ENCODE assay signal across 15 mouse cellular contexts in genomic region chr4:115642967-115643754, GRCm38 (mm10). TPM values are rescaled to one million over a fixed set of nuclear protein-coding genes. Genes with fewer than 3 reads are reported as not detected.
DNase-seq lines count a peak whose midpoint lies in the region; ATAC-seq and TF ChIP-seq lines count a peak whose summit lies in the region.
"Had no signal": no experiment of that assay in that cellular context is flagged by ENCODE, and none has a peak within 500 bp of the region (broad histone marks: within the 10 kb centered on the region; RNA-seq: fewer than 3 reads in every experiment).

No protein-coding gene starts in this region.

- no peaks in the 10 kb centered on the region for H3K4me1 ChIP-seq in liver, embryonic 11.5 days (replicated peaks; ENCODE audit: control insufficient read depth, insufficient read depth, low read length)
- no peaks in the 10 kb centered on the region for H3K4me1 ChIP-seq in liver, embryonic 12.5 days
- no peaks in the 10 kb centered on the region for H3K4me1 ChIP-seq in intestine, postnatal 0 days (replicated peaks; ENCODE audit: control insufficient read depth, insufficient read depth, low read length)
- no peaks in the 10 kb centered on the region for H3K4me1 ChIP-seq in liver, embryonic 16.5 days (ENCODE audit: control insufficient read depth, low read depth, low read length)
- no peaks in the 10 kb centered on the region for H3K4me1 ChIP-seq in stomach, postnatal 0 days (replicated peaks; ENCODE audit: control insufficient read depth, insufficient read depth)
- no peaks in the 10 kb centered on the region for H3K4me1 ChIP-seq in forebrain, embryonic 16.5 days (replicated peaks; ENCODE audit: control insufficient read depth, insufficient read depth, low read length)
- H3K4me1 ChIP-seq: forebrain, embryonic 12.5 days had no signal

- no peaks in the 10 kb centered on the region for H3K36me3 ChIP-seq in liver, embryonic 11.5 days (ENCODE audit: control insufficient read depth, insufficient read depth, low read length)
- no peaks in the 10 kb centered on the region for H3K36me3 ChIP-seq in liver, embryonic 12.5 days
- no peaks in the 10 kb centered on the region for H3K36me3 ChIP-seq in intestine, postnatal 0 days (ENCODE audit: control insufficient read depth, insufficient read depth)
- no peaks in the 10 kb centered on the region for H3K36me3 ChIP-seq in liver, embryonic 16.5 days (ENCODE audit: control insufficient read depth, insufficient read depth)
- no peaks in the 10 kb centered on the region for H3K36me3 ChIP-seq in stomach, postnatal 0 days (ENCODE audit: control insufficient read depth, insufficient read depth, low read length)
- H3K36me3 ChIP-seq in forebrain, embryonic 16.5 days (ENCODE audit: control insufficient read depth, insufficient read depth), result no peaks in the 10 kb centered on the region
- H3K36me3 ChIP-seq: forebrain, embryonic 12.5 days had no signal

- TF ChIP-seq CTCF in intestine, postnatal 0 days (IDR thresholded peaks at IDR 0.05; ENCODE audit: low read depth), result 0 out of 2 replicates have a peak, but pooled peaks have one; percentile 4
- TF ChIP-seq CTCF in stomach, postnatal 0 days (IDR thresholded peaks at IDR 0.05; ENCODE audit: low read depth), result no peak

- no peak overlapping the region for H3K4me2 ChIP-seq in liver, embryonic 11.5 days
- no peak overlapping the region for H3K4me2 ChIP-seq in liver, embryonic 12.5 days
- H3K4me2 ChIP-seq in intestine, postnatal 0 days (replicated peaks; ENCODE audit: low read depth), result no peak overlapping the region
- H3K4me2 ChIP-seq in liver, embryonic 16.5 days (ENCODE audit: low read depth, low read length), result no peak overlapping the region
- H3K4me2 ChIP-seq in stomach, postnatal 0 days (replicated peaks; ENCODE audit: low read depth), result no peak overlapping the region
- no peak overlapping the region for H3K4me2 ChIP-seq in forebrain, embryonic 16.5 days (ENCODE audit: low read length)
- H3K4me2 ChIP-seq: forebrain, embryonic 12.5 days had no signal

- H3K27me3 ChIP-seq in liver, embryonic 11.5 days (replicated peaks; ENCODE audit: control insufficient read depth, insufficient read depth, low read length), result no peaks in the 10 kb centered on the region
- no peaks in the 10 kb centered on the region for H3K27me3 ChIP-seq in liver, embryonic 12.5 days (replicated peaks)
- H3K27me3 ChIP-seq in intestine, postnatal 0 days (replicated peaks; ENCODE audit: control insufficient read depth, insufficient read depth, low read length), result no peaks in the 10 kb centered on the region
- H3K27me3 ChIP-seq in liver, embryonic 16.5 days (ENCODE audit: control insufficient read depth, insufficient read depth, low read depth, low read length), result no peaks in the 10 kb centered on the region
- H3K27me3 ChIP-seq in stomach, postnatal 0 days (ENCODE audit: control insufficient read depth, insufficient read depth, low read length), result no peaks in the 10 kb centered on the region
- H3K27me3 ChIP-seq in forebrain, embryonic 16.5 days (replicated peaks; ENCODE audit: control insufficient read depth, insufficient read depth, low read length), result no peaks in the 10 kb centered on the region
- H3K27me3 ChIP-seq: forebrain, embryonic 12.5 days had no signal

- TF ChIP-seq EP300 in stomach, postnatal 0 days (optimal IDR thresholded peaks at IDR 0.05), result no peak

- no peak overlapping the region for H3K4me3 ChIP-seq in liver, embryonic 11.5 days (ENCODE audit: low read depth, low read length)
- H3K4me3 ChIP-seq in liver, embryonic 12.5 days, result no peak overlapping the region
- no peak overlapping the region for H3K4me3 ChIP-seq in intestine, postnatal 0 days (ENCODE audit: low read depth, low read length)
- no peak overlapping the region for H3K4me3 ChIP-seq in liver, embryonic 16.5 days (ENCODE audit: low read depth, low read length)
- H3K4me3 ChIP-seq in stomach, postnatal 0 days (ENCODE audit: low read depth, low read length), result no peak overlapping the region
- no peak overlapping the region for H3K4me3 ChIP-seq in forebrain, embryonic 16.5 days (replicated peaks; ENCODE audit: low read length)
- H3K4me3 ChIP-seq: forebrain, embryonic 12.5 days; myocyte had no signal

- H3K9me3 ChIP-seq in liver, embryonic 11.5 days (ENCODE audit: control insufficient read depth, low read length), result no peaks in the 10 kb centered on the region
- H3K9me3 ChIP-seq in liver, embryonic 12.5 days (replicated peaks), result no peaks in the 10 kb centered on the region
- no peaks in the 10 kb centered on the region for H3K9me3 ChIP-seq in intestine, postnatal 0 days (ENCODE audit: control insufficient read depth)
- H3K9me3 ChIP-seq in liver, embryonic 16.5 days (replicated peaks; ENCODE audit: control insufficient read depth, low read length), result no peaks in the 10 kb centered on the region
- no peaks in the 10 kb centered on the region for H3K9me3 ChIP-seq in stomach, postnatal 0 days (ENCODE audit: control insufficient read depth, low read length)
- no peaks in the 10 kb centered on the region for H3K9me3 ChIP-seq in forebrain, embryonic 16.5 days (ENCODE audit: control insufficient read depth, low read length)
- H3K9me3 ChIP-seq: forebrain, embryonic 12.5 days had no signal

- WGBS in liver, embryonic 11.5 days, result 37% methylated on average over 5 of the region's 5 CpGs
- WGBS in liver, embryonic 12.5 days (ENCODE audit: insufficient replicate concordance), result 24% methylated on average over 5 of the region's 5 CpGs
- WGBS in intestine, postnatal 0 days, result 34% methylated on average over 5 of the region's 5 CpGs
- WGBS in liver, embryonic 16.5 days (ENCODE audit: insufficient replicate concordance), result 18% methylated on average over 5 of the region's 5 CpGs
- WGBS in stomach, postnatal 0 days, result 41% methylated on average over 5 of the region's 5 CpGs
- WGBS in forebrain, embryonic 16.5 days, result 78% methylated on average over 5 of the region's 5 CpGs

- no peak overlapping the region for H3K27ac ChIP-seq in liver, embryonic 11.5 days (ENCODE audit: low read depth, low read length)
- H3K27ac ChIP-seq in liver, embryonic 12.5 days, result no peak overlapping the region
- H3K27ac ChIP-seq in intestine, postnatal 0 days (ENCODE audit: low read depth, low read length), result no peak overlapping the region
- no peak overlapping the region for H3K27ac ChIP-seq in liver, embryonic 16.5 days (ENCODE audit: low read length)
- H3K27ac ChIP-seq in stomach, postnatal 0 days (replicated peaks), result no peak overlapping the region
- no peak overlapping the region for H3K27ac ChIP-seq in forebrain, embryonic 16.5 days (ENCODE audit: low read length)
- H3K27ac ChIP-seq: forebrain, embryonic 12.5 days; liver, embryonic 14.5 days had no signal

- peak; percentile 29; the same call in 1 of the 2 replicates for ATAC-seq in liver, embryonic 11.5 days (replicated peaks; ENCODE audit: low FRiP score)
- ATAC-seq in liver, embryonic 12.5 days, result no peak
- peak; percentile 41; the same call in 1 of the 2 replicates for ATAC-seq in intestine, postnatal 0 days
- ATAC-seq in liver, embryonic 16.5 days (ENCODE audit: low read depth), result peak; percentile 43; the same call in 1 of the 2 replicates
- ATAC-seq in stomach, postnatal 0 days (ENCODE audit: low FRiP score, low TSS enrichment), result no peak
- ATAC-seq in forebrain, embryonic 16.5 days, result no peak

- H3K9ac ChIP-seq in liver, embryonic 11.5 days (ENCODE audit: low read depth, low read length), result no peak overlapping the region
- no peak overlapping the region for H3K9ac ChIP-seq in liver, embryonic 12.5 days
- no peak overlapping the region for H3K9ac ChIP-seq in intestine, postnatal 0 days (ENCODE audit: low read depth, low read length)
- H3K9ac ChIP-seq in liver, embryonic 16.5 days (ENCODE audit: low read depth, low read length), result no peak overlapping the region
- H3K9ac ChIP-seq in stomach, postnatal 0 days (ENCODE audit: low read length), result no peak overlapping the region
- H3K9ac ChIP-seq in forebrain, embryonic 16.5 days (replicated peaks; ENCODE audit: low read depth, low read length), result no peak overlapping the region
- H3K9ac ChIP-seq: forebrain, embryonic 12.5 days; liver, embryonic 14.5 days had no signal

- no peak for DNase-seq in liver, embryonic 11.5 days (ENCODE audit: low spot score)
- peak; percentile 9 for DNase-seq in stomach, postnatal 0 days (ENCODE audit: low spot score)
- DNase-seq in frontal cortex, postnatal 25 days (ENCODE audit: low spot score in 2 of 2), result no peak
- no peak for DNase-seq in adrenal gland, postnatal 25 days
- DNase-seq: layer of hippocampus, postnatal 36 days; thymus, adult 2 months had no signal

RNA-seq across cellular contexts. Expression of gene Cyp4b1, which starts 4.4 kb away (rescaled TPM):
- polyA plus RNA-seq in liver, embryonic 11.5 days (2014; fragmentation: Nextera tagmentation; extraction: Ambion mirVana), result 0.71 TPM in 2 replicates
- 0.42 and 0.87 TPM in 2 replicates for polyA plus RNA-seq in liver, embryonic 12.5 days (2016; fragmentation: Nextera tagmentation; extraction: Ambion mirVana)
- 2.6 TPM in 2 replicates for polyA plus RNA-seq in intestine, postnatal 0 days (2015; fragmentation: Nextera tagmentation; extraction: Ambion mirVana)
- 3.9 and 4.5 TPM in 2 replicates for polyA plus RNA-seq in liver, embryonic 16.5 days (2015; fragmentation: Nextera tagmentation; extraction: Ambion mirVana)
- 1.2 and 1.4 TPM in 2 replicates for polyA plus RNA-seq in stomach, postnatal 0 days (2015; fragmentation: Nextera tagmentation; extraction: Ambion mirVana)
- 0.41 and 0.42 TPM in 2 replicates for polyA plus RNA-seq in forebrain, embryonic 16.5 days (2015; fragmentation: Nextera tagmentation; extraction: Ambion mirVana)
- 22.6 and 30.8 TPM in 2 replicates for total RNA-seq in adrenal gland, postnatal 25 days (2021)
- total RNA-seq: granulocyte monocyte progenitor cell, adult 5-6 weeks had no signal

RNA-seq across cellular contexts. Expression of gene Cyp4a32, which starts 42.4 kb away (rescaled TPM):
- not detected in 2 replicates for polyA plus RNA-seq in liver, embryonic 11.5 days (2014; fragmentation: Nextera tagmentation; extraction: Ambion mirVana)
- not detected in 2 replicates for polyA plus RNA-seq in liver, embryonic 12.5 days (2016; fragmentation: Nextera tagmentation; extraction: Ambion mirVana)
- not detected in 2 replicates for polyA plus RNA-seq in intestine, postnatal 0 days (2015; fragmentation: Nextera tagmentation; extraction: Ambion mirVana)
- polyA plus RNA-seq in liver, embryonic 16.5 days (2015; fragmentation: Nextera tagmentation; extraction: Ambion mirVana), result not detected in 2 replicates
- 0.08 and 0.21 TPM in 2 replicates for polyA plus RNA-seq in stomach, postnatal 0 days (2015; fragmentation: Nextera tagmentation; extraction: Ambion mirVana)
- not detected in 2 replicates for polyA plus RNA-seq in forebrain, embryonic 16.5 days (2015; fragmentation: Nextera tagmentation; extraction: Ambion mirVana)
- total RNA-seq in adrenal gland, postnatal 25 days (2021), result 1.3 TPM in 1 of 2 replicates, not detected in the other
- total RNA-seq: granulocyte monocyte progenitor cell, adult 5-6 weeks; layer of hippocampus, postnatal 36 days had no signal
- polyA plus RNA-seq: brain, embryonic 14.5 days; forebrain, embryonic 12.5 days; liver, embryonic 14.5 days; myocyte; thymus, adult 2 months had no signal

Comparison
In these comparisons a context has a peak if more than half of its experiments do, and no peak if none do; other contexts are left out.
1. ATAC-seq: peak in liver, embryonic 11.5 days (single experiment), intestine, postnatal 0 days (single experiment) and liver, embryonic 16.5 days (single experiment); none in liver, embryonic 12.5 days (single experiment), stomach, postnatal 0 days (single experiment) and forebrain, embryonic 16.5 days (single experiment).